Mouse (Mus musculus) hindlimb bud, embryonic 11.5 days (tissue): ENCODE data around the gene Srebf1.
A peak's percentile ranks its signal among the peaks of the same experiment; 100 is the strongest.

Source experiments
- DNase-seq: peaks from one replicate; pipeline ENCODE4 v3.0.0-alpha.2; 2012; ENCODE audit warnings: low read depth, low spot score; ENCODE audit errors: extremely low spot score

Gene Srebf1

DNA sequence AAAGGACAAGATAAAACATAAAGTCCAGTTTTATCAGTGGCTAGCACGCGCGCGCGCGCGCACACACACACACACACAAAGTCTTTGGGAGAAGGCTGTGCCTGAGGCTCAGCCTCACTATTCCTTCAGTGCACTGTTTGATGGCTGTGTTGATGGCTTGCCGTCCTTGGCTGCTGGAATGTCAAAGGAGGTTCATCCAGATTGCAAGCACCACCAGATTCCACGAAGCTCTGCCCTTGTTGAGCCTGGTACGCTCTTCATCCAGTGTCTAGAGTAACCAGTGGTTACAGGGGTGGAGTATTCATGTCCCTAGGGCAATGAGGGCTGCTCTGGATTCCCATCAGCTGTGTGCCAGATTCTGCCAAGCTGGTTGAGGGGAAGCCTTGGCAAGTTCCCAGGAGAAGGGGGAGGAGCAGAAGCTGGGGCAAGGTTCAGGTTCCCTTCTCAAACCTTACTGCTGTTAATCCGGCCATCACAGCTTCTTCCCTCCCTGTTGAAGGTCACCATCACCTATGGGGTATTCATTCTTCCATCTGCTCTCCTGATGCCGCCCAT, 40.2 kb downstream of the Srebf1 start:
- no peak for DNase-seq

DNA sequence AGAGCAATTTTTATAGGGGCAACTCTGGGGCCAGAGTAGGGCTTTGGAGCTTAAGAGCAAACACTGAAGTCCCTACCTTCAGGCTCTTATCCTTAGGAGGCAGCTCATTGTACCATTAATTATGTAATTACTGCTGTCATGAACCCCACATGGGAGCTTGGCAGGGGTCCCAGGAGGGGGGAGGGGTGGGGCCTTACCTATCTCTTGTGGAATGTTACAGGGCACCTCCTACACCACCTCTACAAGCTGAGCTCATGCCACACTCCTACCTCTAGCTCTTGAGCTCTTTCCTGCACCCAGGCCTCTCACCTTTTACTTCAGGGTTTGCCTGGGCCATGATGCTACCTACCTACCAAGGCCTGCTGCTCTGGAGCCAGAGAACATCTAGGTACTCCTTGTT, 43.9 kb downstream of the Srebf1 start:
- no peak for DNase-seq

GRCm38 (mm10) chr11:60178005-60178404, 44.4 kb downstream of the Srebf1 start:
- no peak for DNase-seq

- peak; percentile 26 for DNase-seq
Measured at GRCm38 (mm10) chr11:60176975-60177657, 45.3 kb downstream of the Srebf1 start.

DNA sequence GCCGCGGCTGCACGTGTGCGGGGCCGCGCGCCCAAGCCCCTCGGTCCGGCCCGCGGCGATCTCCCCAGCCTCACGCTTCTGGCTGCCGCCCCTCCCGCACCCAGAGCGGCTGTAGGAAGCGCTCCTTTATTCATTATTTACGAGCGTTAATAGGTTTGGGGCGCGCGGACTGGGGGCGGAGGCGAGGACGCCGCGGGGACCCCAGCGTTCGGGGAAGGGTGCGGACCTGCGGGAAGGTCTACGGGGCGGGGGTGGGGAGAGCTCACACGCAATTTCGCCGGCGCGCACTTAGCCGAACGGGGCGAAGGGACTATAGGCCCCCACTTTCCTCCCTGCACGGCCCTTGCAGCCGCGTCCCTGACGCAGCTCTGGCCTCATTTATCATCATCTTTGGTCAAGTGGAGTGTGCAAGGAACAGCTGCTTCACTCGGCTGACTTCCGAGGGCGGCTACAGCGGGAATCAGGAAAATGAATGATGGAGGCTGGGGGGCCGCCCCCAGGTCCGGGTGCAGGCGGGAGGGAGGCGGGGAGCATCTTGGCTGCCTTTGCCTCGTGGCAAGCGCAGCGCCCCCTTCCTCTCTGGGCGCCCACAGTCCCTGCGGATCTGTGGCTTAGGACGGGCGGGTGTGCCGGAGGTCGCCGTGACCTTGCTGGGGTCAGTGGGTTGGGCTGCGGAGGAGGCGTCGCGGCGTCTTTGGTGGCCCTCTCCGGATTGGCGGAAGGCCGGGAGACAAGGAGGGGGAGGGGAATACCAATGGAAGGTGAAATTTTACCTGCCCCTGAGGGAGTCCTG, 46.0 kb downstream of the Srebf1 start:
- DNase-seq, result peak; percentile 18

DNA sequence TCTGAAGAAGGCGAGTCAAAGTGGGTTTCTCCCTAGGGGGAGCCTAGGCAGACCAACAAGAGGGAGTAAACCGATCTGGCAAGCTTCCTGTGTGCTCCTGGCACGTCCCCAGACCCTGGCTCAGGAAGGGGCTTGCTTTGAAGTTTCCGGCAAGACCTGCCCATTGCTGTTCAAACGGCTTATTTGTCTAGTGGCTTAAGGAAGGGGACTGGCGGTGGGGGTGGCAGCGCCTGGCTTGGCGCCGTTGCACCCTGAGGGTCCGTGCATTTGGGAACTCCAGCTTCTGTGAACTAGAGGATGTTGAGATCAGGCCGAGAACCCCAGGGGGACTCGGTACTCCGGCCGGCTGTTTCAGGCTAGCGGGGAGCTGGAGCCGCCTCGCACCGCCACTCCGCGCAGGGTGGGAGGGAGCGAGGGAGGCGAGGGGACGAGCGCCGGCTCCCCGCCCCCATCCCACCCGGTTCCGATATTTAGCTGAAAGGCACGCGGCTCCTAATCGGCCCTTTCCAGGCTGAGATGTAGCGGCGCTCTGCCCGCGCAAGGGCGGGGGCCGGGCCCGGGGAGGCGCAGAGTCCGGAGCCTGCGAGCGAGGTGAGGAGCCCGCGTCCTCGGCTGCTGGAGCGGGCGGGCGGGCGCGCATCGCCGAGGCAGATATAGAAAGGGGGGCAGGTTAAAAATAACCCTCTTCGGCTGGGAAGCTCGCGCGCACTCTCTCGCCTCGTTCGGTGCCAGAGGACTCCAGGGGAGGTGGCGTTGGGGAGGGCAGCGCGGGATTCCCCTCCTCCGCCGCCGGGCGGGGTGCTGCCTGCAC, 46.8 kb downstream of the Srebf1 start:
- peak; percentile 28 for DNase-seq

DNA sequence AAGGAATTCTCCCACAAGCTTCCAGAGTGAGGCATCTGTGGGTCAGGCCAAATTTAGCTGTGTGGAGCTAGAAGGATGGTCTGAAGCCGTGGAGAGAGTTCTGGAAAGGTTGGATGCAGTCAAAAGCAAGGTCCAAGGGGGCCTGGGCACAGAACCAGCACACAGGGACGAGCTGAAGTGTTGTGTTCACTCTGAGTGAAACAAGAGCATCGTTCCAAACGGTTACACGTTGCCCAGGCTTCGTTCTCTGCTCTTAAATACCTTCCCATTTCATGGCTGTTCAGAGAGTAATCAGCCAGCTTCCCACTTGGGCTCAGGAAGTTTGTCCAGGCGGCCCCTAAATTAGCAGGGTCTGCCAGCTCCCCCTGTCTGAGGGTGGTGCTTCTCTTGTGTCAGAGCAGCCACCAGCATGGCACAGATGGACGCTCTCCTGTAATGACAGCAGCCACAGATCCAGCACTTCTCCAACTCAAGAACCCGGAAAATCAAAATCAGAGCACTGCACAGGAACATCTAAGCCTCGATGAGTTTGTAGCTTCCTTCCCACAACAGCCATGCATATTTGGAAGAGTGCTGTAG, 48.7 kb downstream of the Srebf1 start:
- no peak for DNase-seq

DNA sequence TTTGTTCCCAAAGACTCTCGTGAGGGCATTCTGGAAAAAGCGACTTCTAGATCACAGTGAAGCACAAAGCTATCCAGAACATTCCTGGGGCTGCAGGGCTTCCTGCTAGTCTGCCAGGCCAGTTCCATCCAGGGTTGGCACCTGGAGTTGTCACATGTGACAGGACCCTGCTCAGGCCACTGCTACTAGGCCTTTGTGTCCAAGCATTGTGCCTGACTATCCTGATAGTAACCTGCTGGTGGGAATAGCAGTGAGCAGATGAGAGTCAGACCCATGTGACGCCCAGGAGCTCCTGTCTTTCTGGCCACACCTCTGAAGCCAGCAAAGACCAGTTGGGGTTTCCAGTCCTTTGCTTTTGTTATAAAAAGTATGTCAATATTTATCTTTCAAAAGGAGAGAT, 50.3 kb downstream of the Srebf1 start:
- DNase-seq, result no peak

- DNase-seq, result no peak
Measured at GRCm38 (mm10) chr11:60168780-60169179, 53.6 kb downstream of the Srebf1 start.

GRCm38 (mm10) chr11:60165076-60165475, 57.3 kb downstream of the Srebf1 start:
- no peak for DNase-seq

- DNase-seq, result no peak
Measured at GRCm38 (mm10) chr11:60164450-60164849, 57.9 kb downstream of the Srebf1 start.

- DNase-seq, result no peak
Measured at GRCm38 (mm10) chr11:60163362-60163761, 59.0 kb downstream of the Srebf1 start.

DNA sequence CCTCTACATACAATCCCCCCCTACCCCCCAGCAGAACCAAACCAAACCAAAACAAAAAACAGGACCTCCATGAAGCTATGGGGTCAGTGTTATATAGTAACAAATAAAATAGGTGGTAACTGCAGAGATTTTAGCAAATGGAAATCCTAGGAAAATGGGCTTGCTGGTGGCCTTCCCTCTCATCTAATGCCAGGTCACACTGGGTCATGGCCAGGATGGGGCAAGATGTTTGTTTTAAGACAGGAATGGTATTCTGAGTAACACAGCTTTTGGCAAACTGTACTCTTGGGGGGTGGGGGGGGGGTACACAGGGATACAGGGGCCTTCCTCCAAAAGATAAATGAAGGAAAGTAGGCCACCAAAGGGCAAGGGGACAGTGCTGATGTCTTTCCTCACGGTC, 59.8 kb downstream of the Srebf1 start:
- DNase-seq, result no peak

- DNase-seq, result no peak
Measured at GRCm38 (mm10) chr11:60161146-60161874, 61.1 kb downstream of the Srebf1 start.

DNA sequence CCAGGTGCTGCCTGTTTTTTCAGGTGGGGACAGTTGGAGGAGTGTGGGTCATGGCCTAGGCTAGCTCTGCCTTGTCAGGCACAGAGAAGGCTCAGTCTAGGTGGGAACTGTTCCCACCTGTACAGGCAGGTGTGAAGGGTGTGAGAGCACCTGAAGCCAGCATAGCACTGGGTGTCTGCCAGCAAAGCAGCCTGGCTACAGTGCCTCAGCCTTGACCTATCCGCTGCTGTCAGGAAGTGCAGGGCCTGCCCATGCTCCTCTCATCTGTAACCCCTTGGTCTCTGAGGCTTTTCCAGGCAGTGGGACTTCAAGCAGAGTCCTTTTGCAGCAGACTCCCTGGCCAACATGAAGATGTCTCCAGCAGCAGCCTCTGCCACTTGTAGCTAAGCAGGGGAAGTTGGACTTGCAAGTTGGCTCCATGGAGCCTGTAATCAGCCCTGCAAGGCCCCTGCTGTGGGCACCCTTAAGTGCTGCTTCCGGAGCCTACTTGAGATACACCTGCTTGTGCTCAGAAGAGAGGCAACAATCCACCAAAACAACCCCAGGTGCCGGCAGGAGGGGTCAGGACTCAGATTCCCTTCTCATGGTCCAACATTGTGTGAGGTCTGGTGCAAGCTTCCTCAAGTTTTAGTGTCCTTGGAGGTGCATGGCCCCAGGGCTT, 61.8 kb downstream of the Srebf1 start:
- DNase-seq, result no peak

DNA sequence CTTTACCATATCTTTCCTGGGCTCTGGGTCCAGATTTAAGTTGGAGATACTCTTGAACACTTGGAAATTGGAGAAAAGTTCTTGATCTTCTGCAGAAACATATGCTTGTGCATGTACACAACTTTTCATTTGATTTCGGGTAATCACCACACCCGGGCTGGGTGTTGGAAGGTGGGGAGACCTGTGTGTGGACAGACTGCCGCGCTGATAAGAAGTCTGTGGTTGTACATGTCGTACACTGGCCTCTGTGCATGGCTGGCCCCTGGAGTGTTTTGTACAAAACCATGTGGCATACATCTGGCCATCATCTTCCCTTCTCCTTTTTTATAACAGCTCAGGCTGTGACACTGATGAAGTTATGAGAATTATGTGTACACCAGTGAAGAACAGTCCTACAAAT, 62.4 kb downstream of the Srebf1 start:
- DNase-seq, result no peak

GRCm38 (mm10) chr11:60158271-60158670, 64.1 kb downstream of the Srebf1 start:
- no peak for DNase-seq

- no peak for DNase-seq
Measured at GRCm38 (mm10) chr11:60155690-60156089, 66.7 kb downstream of the Srebf1 start.

DNA sequence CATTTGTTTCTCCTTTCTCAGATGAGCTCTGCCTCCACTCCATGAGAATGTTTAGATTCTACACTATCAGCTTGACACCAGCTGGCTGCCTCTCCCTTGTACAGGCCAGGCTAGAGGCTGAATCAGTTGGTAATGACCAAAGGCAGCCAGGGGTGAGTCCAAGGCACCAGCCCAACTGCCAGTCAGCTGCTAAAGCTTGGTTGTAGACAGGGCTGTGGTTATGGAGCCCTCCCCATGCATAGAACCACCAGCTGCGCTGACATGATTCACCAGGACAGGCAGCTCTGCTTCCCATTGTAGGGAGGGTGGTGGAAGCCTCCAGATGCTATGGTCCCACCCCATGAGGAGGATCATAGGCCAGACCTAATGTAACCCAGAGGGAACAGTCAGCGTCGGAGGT, 68.4 kb downstream of the Srebf1 start:
- DNase-seq, result no peak

- no peak for DNase-seq
Measured at GRCm38 (mm10) chr11:60152339-60152738, 70.0 kb downstream of the Srebf1 start.
